Mouse (Mus musculus) cerebral cortex, adult 2 months (tissue): ENCODE results near the gene 2310061I04Rik.

ENCODE experiments used
- WGBS: fragments of 180-500 bp; shearing (Covaris S2); methylation state at CpG from one replicate; pipeline ENCODE4 v1.1.7; 2018; 5-methylcytosine and 5-hydroxymethylcytosine counted together

2310061I04Rik gene

DNA sequence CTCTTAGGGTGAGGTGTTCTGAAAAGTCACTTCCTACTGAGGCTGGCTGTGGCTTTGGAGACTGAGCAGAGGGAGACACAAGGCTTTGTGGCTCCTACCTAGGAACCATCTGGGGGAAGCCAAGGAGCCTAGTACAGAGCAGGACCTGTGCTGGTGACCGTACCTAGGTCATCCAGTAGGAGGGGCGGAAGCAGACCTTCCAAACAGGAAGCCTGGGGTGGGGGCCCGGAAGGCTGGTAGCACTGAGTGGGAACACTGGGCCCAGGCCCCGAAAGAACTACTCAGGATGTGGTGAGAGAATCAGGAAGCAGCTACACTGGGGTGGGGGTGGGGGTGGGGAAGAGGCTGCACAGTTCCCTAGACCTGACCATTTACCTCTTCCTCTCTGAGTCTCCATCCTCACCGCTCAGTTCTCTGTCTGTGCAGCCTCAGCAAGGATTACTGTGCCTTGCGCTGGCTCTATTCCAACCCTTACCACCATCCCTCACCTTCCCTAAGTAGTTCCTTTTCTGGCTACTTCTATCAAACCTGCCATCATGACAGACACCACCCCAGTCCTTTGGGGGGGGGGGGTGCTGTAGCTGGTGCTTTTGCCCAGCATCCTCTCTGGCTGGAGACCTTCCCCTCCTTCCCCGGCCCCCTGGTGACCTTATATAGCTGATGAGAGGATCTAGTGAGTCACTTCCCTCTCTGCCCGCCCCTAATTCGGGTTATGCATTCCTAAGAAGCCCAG lies 26.9 kb downstream of the 2310061I04Rik start:
- 42% methylated on average over 9 of the region's 9 CpGs for WGBS

DNA sequence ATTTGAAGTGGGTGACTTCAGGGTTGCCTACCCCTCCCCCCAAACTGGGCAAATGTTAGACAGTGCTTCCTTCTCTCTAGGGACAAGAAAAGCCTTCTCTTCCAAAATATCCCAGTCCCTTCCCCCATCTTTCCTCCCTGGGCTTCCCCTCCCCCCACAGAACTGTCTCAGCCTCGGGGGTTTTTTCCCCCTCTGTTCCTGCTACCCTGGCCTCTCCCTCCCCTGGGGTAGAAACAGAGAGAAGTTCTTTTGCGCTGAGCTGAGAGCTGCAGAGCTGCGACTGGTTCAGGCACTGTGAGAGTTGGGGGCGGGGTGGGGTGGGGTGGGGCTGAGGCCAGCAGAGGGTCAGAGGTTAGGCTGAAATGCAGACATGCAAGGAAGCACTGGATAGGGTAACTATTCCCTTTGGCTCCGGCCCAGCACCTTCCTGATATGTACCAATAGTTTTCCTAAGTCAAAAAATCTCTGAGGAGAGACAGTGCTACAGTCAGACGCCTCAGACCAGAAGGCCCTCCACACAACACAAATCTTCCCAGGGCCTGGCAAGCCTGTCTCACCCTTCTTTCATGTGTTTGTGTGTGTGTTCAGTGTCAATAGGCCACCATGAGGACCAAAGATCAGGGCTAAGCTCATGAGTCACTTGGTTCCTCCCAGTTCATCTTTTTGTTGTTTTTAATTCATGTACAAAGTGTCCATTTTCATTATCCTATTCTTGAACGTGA lies 27.7 kb downstream of the 2310061I04Rik start:
- 24% methylated on average over 7 of the region's 7 CpGs for WGBS

DNA sequence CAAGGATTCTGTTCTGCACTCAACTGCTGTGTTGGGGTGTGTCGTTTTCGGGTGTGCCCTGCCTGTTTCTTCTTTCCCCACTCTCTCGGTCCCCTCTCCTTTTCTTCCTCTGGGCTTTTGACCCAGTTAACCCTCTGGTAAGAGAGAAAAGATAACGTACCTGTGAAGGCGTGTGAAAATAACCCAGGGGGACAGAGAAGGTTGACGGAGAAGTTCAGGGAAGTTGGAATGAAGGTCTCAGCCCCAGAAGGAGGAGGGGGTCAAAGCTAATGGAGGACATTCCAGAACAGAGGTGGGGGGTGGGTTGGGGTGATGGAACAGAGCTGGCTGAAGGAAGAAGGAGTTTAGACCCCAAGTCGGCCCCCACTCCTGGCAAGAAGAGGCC lies 28.3 kb downstream of the 2310061I04Rik start:
- WGBS: 15% methylated on average over 7 of the region's 7 CpGs

DNA sequence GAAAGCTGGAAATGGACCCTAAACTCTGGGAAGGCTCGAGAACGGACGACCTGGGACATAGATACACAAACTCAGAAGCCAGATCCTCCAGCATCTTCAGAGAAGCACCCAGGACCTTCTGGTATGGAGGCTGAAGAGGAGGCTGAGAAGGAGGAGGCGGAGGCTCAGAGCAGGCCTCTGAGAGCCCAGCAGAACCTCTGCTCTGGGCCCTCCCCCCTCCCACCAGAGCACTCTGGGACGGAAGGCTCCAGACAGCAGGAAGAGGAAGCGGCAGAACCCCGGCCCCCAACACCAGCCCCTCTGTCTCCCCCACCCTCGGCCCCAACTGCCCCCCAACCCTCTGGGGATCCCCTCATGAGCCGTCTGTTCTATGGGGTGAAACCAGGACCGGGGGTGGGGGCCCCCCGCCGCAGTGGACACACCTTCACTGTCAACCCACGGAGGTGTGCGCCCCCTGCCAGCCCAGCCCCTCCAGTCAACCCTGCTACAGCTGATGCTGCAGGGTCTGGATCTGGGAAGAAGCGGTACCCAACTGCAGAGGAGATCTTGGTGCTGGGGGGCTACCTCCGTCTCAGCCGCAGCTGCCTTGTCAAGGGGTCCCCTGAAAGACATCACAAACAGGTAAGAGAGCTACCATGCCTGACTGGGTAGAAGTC lies 28.9 kb downstream of the 2310061I04Rik start:
- WGBS: 31% methylated on average over 17 of the region's 17 CpGs

DNA sequence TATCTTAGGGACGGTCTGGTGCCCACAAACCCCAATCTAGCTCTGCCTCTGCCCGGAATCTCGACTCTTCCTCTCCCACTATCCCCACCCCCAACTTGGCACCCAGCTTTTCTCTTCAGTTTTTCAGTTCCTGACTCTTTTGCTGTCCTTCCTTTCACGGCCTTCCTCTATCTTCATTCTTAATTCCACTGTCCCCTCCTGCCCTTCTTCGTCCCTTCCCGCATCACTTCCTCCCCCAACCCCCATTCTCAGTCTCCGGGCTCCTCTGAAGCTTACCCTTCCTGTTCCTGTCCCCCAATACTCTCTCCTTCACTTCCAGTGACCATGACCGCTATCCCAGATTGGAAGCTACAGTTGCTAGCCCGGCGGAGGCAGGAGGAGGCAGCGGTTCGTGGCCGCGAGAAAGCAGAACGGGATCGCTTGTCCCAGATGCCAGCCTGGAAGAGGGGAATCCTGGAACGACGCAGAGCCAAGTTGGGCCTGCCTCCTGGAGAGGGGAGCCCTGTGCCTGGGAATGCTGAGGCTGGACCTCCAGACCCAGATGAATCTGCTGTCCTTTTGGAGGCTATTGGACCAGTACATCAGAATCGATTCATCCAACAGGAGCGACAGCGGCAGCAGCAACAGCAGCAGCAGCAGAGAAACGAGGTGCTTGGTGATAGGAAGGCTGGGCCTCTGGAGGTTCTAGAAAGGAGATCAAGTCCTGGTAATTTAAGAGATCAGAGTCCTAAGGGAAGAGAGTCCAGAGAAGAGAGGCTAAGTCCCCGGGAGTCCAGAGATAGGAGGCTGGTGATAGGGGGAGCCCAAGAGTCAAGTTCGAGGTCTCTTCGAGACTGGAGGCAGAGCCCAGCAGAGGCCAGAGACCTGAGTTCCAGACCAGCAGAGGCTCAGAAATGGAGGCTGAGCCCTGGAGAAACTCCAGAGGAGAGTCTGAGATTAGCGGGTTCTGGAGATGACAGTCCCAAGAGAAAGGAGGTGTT lies 30.0 kb downstream of the 2310061I04Rik start:
- WGBS: 22% methylated on average over 26 of the region's 26 CpGs

DNA sequence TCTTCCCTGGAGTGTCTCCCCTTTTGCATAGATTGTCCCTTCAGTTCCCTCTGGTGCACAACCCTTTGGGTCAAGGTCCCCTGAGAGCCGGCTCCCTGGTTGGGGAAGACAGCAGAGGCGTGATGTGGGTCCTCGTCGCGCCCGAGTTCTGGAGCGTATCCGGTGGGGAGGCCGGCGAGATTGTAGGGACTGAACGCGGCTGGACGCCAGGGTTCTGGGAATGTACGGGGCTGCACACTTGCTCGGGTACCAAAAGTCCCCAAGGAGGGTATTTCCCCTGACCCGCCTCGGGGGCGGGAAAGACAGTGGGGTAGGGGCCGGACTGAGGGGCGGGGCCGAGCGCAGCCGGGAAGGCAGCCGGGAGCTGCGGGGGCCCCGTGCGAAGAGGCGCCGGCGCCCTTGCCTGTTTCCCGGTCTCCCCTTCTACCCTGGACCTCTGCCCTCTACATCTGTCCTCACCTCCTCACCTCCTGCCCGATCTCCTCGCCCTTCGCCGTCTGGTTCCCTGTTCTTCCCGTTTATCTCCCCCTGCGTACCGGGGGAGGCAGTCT lies 30.9 kb downstream of the 2310061I04Rik start:
- 2% methylated on average over 36 of the region's 38 CpGs for WGBS

DNA sequence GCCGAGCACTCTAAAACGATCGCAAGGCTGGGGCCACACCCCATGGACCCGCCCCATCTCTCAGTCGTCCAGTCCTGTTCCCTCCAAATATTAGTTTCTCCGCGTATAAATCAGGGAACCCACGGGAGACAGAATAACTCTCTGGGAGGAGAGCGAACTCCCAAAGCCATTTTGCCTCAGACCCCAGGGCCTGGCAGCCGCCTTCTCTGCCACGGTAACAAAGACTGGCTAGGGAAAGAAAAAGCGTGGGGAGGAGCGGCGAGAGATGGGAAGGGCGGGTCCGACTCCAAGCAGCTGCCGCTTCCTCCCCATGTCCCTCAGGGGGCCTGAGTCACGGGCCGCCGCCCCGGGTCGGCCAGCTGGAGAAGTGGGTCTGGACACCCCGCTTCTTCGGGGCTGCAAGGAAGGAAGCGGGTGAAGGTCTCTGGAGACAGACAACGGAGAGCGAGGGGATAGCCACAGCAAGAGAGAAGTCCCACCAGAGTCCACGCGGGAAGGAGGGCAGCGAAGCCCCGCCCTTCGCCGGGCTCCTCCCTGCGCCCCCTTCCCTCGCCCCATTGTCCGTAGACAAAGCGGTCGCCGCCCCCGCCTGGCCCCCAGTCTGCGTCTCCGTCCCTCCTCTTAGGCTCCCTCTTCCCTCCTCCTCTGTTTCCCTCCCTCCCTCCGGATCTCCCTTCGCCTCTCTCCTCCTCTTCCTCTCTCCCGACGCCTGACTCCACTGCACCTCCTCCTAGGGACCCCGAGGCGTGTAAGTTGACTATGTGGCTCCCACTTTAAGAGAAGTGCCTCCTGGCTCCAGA lies 31.6 kb downstream of the 2310061I04Rik start, which contains the start of gene Ppp1r18:
Gene Ppp1r18 (plus strand): TSS at position 113 of the 800 bp plus-strand sequence.
- under 1% methylated on average over 47 of the region's 48 CpGs for WGBS

DNA sequence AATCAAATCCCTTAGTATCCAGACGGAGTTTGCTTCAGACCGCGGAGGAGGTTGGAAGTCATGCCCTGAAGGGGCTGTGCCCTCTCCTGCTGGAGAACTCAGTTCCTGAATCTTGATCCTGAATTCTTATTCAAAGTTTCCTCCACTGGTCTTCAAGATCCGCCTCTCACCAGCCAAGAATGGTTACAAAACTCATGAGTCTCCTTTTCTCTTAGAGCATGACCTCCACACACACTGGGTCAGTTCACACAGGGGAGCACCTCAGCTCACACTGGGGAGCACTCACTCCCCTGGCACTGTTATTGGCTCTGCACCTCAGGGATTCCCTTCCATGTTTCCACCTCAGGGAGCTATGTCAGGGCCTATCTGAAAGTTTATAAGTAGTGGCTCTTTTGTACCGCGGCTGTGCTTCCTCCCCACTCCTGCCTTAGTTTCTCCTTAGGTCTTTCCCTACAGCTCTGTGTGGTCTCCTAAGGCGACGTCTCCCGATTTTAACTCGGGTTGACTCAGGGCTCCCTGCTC lies 32.3 kb downstream of the 2310061I04Rik start:
- 45% methylated on average over 10 of the region's 10 CpGs for WGBS

DNA sequence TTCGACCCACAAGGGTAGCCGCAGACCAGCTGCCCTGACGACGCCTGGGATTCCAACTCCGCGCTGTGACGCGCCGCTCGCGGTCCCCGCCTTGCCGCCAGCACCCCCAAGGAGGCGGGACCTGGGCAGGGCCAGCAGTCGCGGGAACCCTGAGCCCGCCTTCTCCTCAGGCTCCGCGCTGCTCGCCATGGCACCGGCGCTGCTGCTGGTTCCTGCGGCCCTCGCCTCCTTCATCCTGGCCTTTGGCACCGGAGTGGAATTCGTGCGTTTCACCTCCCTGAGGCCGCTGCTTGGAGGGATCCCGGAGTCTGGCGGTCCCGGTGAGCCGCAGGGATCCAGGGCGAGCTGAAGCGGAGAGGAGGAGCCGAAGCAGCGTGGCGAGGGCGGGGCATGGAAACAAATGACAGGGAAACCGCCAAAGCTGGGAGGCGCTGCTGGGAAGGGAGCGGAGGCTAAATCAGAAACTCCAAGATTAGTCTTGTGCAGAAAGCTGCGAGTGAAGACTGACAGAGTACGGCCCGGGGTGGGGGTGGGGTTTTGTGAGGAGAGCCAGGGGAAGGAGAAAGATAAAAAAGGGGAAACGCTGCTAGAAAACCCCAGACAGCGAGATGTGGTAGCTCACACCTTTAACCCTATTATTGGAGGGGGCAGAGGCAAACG lies 35.9 kb downstream of the 2310061I04Rik start, which contains the start of gene Nrm:
Gene Nrm (plus strand): TSS at position 121 of the 660 bp plus-strand sequence.
- under 1% methylated on average over 47 of the region's 47 CpGs for WGBS

DNA sequence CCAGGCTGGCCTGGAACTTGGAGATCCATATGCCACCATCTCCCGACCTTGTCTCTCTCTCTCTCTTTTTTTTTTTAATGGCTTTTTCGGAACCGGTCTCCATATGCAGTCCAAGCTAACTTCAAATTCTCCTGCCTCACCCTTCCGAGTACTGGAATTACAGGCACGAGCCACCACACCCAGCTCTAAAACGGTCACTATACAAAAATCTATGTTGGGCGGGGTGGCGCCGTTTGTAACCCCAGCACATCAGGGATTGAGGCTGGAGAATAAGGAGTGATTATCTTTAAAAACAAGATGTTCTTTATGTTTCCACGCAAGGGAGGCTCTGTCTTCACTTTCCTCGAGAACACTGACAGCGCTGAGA lies 36.4 kb downstream of the 2310061I04Rik start:
- 4% methylated on average over 12 of the region's 12 CpGs for WGBS

DNA sequence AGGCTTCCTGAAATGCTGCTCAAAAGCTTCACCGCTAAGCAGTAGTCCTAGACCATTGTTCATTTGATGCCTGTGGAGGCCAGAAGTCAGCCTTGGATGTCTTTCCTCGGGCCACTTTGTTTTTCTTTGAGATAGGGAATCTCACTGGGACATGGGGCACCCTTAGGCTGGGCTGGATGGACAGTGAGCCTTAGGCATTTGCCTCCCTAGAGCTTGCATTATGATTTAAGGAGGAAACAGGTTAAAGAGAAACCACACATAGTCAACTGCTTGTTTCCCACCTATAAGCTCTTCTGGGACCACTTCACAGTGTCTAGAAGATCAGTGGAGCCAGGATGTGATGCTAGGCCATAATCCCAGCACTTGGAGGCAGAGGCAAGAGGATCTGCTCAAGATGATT lies 37.4 kb downstream of the 2310061I04Rik start:
- 78% methylated on average over 2 of the region's 2 CpGs for WGBS

DNA sequence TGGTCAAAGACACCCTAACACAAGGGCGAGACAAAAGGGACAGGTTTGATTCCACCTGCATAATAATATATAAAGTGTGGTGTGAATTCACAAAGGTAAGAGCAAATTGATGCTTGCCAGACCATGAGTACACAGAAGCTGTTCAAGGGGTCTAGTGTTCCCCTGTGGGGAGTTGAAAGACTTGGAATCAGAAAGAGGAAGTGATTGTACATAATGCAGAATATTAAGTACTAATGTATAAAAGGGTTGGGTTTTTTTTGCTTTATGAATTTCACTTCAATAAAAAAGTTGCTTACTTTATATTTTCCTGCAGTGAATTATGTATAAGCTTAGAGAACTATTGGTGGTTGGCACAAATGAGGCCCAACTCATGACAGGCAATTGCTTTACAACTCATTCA lies 37.9 kb downstream of the 2310061I04Rik start:
- 98% methylated on average over 1 of the region's 1 CpGs for WGBS

DNA sequence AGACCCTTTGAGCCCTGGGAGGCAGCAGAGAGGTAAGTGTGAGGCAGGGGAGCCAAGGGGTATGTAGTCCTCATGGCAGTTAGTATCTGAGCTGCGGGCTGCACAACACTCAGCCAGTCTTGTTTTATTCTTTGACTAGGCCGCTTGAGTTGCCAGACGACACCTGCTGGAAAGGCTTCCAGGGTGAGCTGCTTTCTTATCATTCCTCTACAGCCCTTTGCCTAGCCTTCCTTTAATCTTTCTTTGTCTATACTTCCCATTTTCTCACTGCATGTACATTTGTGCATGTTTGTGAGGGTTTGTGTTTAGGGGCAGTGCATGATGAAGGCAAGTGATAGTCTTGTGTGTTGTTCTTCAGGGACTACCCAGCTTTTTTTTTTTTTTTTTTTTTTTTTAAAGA lies 46.3 kb downstream of the 2310061I04Rik start:
- 88% methylated on average over 3 of the region's 3 CpGs for WGBS

DNA sequence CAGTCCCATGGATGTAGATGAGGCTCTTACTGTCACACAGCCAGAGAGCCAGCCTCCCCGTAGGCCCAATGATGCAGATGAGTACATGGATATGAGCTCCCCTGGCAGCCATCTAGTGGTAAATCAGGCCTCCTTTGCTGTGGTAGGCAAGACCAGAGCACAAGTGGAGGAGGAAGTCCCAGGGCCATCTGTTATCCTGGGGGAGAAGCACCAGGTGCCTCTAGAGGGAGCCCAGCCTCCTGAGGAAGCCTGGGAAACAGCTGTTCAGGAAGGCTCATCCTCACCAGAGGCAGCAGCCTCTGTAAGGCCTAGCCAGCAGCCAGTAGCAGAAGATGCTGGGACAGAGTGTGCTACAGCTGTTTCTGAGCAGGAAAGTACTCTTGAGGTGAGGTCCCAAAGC lies 49.1 kb downstream of the 2310061I04Rik start:
- 4% methylated on average over 1 of the region's 1 CpGs for WGBS

DNA sequence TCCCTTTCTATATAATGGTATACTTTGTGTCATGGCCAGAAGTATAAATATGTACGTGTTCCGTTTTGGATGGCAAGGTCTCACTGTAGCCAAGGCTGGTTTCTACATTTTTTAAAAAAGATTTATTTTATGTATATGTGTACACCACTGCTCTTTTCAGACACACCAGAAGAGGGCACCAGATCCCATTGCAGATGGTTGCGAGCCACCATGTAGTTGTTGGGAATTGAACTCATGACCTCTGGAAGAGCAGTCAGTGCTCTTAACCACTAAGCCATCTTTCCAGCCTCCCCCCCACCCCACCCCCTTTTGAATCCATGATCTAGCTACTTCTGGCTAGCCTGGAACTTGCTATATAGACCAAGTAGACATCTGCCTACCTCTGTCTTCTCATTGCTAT lies 53.7 kb downstream of the 2310061I04Rik start:
- 82% methylated on average over 3 of the region's 3 CpGs for WGBS
